Mouse (Mus musculus): ENCODE data around the gene Gm28048. TPM values are rescaled to one million over a fixed set of nuclear protein-coding genes. Genes with fewer than 3 reads are reported as not detected.

The Gm28048 gene
- polyA plus RNA-seq, 1 experiment from 2014 or later, result 9.8 TPM

DNA sequence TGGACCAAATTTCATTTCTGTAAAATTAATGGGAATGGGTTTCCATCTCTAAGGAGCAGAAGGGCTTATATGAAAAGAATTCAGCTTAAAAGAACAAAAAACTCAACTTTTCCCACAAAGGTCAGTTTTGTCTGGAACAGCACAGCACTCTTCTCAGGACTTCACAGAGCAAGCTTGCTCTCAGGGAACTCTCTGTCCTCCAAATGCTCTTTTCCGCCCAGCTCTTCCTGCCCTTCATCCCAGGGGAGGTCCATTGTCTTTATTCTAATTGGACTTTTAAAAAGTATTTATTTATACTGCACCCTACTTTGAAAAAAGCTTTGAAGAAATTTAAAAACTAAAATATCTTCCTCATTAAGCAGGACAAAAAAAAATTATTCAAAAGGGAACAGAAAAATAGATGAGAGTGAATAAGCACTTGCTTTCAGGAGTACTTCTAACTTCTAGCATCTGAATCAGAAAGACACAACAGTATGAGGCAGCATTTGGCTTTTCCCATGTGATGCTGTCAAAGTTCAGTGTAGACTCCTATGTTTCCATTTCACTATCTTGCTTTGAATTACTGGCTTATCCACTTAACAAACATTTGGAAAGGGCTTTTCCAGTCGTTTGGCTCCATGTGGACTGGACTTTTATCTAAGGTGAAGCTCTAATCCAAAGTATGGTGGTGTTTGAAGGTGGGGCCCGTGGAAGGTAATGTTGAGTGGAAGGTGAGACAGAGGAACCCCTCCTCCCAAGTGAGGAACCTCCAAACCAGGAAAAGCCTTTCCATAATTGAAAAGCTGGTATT is 101.3 kb downstream of the Gm28048 start:
- Histone ChIP-seq H3K4me3 (no peak overlapping the region), H3K27me3 (no peaks in the 10 kb centered on the region), H3K9ac (no peak overlapping the region), H3K36me3 (no peaks in the 10 kb centered on the region), H3K4me1 (no peaks in the 10 kb centered on the region), H3K4me2 (no peak overlapping the region), H3K9me3 (no peaks in the 10 kb centered on the region), H3K27ac (no peak overlapping the region)
- ATAC-seq (ENCODE audit: insufficient number of reproducible peaks, low FRiP score, low TSS enrichment, low read depth), result no peak
- WGBS, result 71% methylated on average over 3 of the region's 3 CpGs

DNA sequence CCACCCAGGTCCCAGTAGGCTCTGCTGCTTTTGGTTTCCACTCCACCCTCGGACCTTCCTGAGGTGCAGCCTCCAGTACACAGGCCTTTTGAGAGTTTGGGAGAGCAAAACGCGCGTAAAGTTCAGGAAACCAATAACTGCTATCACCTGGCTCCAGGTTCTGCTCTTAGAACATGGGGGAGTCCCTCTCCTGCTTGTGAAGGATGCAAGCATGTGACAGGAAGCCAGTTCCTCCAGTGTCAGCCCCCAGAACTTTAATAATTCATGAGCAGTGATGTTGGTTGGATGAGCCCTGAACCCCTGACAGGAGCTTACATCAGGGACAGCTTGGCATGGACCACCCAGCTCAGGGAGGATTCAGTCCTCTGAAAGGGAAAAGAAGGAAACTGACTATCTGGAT is 102.2 kb downstream of the Gm28048 start:
- peaks cover 6% of the 10 kb centered on the region for H3K4me1 ChIP-seq
- no peak overlapping the region for H3K4me2 ChIP-seq
- no peak overlapping the region for H3K9ac ChIP-seq
- no peaks in the 10 kb centered on the region for H3K9me3 ChIP-seq
- H3K27me3 ChIP-seq, result no peaks in the 10 kb centered on the region
- no peak for ATAC-seq (ENCODE audit: insufficient number of reproducible peaks, low FRiP score, low TSS enrichment, low read depth)
- H3K4me3 ChIP-seq, result no peak overlapping the region
- WGBS, result 66% methylated on average over 4 of the region's 4 CpGs
- no peak overlapping the region for H3K27ac ChIP-seq
- no peaks in the 10 kb centered on the region for H3K36me3 ChIP-seq

DNA sequence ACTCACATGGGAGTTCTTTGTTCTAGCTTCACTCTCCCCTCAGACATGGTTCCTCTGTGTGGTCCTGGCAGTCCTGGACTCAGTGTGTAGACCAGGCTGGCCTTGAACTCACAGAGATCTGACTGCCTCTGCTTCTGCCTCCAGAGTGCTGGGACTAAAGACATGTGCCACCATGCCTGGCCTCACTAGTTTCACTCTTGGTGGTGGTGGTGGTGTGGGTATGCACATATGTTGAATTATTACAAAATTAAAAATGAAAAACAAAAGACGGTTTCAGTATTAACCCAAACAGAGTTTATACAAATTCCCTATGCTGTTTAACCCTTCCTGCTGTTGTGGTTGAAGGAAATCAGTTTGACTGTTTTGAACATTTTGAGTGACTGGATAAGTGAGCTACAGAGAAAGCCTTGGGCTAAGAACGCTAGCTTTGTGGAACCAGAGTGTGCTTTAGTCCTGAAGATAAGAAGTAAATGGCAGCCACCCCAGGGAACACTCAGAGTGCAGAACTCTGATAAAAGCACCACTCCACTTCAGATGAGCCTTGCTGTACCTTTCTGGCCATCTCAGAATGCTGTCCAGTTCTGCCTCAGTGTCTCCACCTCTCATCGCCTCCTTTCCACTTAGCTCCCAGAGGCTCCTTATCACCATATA is 105.1 kb downstream of the Gm28048 start:
- 82% methylated on average over 3 of the region's 3 CpGs for WGBS
- ATAC-seq (ENCODE audit: insufficient number of reproducible peaks, low FRiP score, low TSS enrichment, low read depth), result no peak
- Histone ChIP-seq H3K27ac (no peak overlapping the region), H3K4me2 (no peak overlapping the region), H3K9me3 (no peaks in the 10 kb centered on the region), H3K27me3 (no peaks in the 10 kb centered on the region), H3K4me3 (no peak overlapping the region), H3K36me3 (no peaks in the 10 kb centered on the region), H3K9ac (no peak overlapping the region), H3K4me1 (peaks cover 22% of the 10 kb centered on the region)

DNA sequence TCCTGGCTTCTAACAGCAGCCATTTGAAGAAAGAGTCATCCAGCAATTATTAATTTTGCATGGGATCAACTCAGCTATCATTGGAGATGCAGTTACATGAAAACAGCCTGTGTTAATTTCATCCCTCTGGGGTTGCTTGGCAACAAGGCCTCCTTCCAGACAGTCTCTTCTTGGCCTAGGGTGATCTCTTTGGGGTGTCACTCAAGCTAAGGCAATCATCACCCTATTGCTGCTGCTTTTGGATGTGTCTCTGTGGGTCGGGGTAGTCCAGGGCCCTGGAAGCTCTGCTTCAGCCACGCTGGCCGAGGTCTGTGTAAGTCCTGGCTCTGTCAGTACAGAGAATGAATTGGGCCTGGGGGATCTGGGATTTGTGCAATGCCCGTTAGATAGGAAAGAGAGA is 106.6 kb downstream of the Gm28048 start:
- Histone ChIP-seq H3K4me2 (no peak overlapping the region), H3K9ac (no peak overlapping the region), H3K4me3 (no peak overlapping the region), H3K27ac (no peak overlapping the region), H3K36me3 (no peaks in the 10 kb centered on the region), H3K4me1 (peaks cover 25% of the 10 kb centered on the region), H3K27me3 (no peaks in the 10 kb centered on the region), H3K9me3 (no peaks in the 10 kb centered on the region)
- 69% methylated on average over 4 of the region's 4 CpGs for WGBS
- ATAC-seq (ENCODE audit: insufficient number of reproducible peaks, low FRiP score, low TSS enrichment, low read depth), result no peak

DNA sequence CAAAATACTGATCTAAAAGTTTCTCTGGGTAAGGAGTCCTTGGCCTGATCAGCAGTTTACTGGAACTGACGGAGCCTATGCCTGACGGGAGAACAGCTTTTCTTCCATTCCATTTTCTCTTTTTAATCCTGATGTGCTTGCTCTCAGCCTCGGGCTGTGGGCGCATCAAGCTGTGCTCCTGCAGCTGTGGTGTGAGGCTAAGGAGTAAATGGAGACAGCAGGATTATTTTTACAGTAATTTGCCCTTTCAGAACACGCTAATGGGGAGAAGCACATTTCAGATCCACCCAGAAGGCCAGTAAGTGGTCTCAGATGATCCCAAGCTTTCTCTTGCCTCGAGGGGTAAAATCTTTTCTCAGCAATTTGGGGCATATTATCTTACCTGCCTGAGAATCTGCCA is 107.1 kb downstream of the Gm28048 start:
- Histone ChIP-seq H3K27me3 (no peaks in the 10 kb centered on the region), H3K4me3 (no peak overlapping the region), H3K9me3 (no peaks in the 10 kb centered on the region), H3K27ac (peak overlapping the region; percentile 7; the same call in 1 of the 2 replicates), H3K4me1 (peaks cover 25% of the 10 kb centered on the region), H3K9ac (no peak overlapping the region), H3K4me2 (no peak overlapping the region), H3K36me3 (no peaks in the 10 kb centered on the region)
- 57% methylated on average over 6 of the region's 6 CpGs for WGBS
- no peak for ATAC-seq (ENCODE audit: insufficient number of reproducible peaks, low FRiP score, low TSS enrichment, low read depth)

DNA sequence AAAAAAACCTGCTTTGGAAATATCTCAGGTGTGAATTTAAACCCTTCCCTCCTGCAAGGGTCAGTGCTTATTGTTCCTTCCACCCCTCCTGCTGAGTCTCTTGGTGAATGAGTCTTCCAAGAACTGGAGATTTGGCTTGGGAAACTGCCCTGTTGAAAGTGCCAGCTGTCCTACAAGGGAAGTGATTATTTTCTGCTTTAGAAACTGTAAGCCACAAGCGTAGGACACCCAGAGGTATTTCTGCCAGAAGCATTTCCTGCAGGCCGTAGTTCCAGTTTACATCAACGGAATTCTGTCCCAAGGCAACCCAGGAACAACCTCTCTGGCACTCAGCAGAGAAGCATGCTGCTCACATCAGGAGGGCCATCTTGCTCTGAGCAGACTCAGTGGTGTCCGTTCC is 108.5 kb downstream of the Gm28048 start:
- Histone ChIP-seq H3K9ac (no peak overlapping the region), H3K4me1 (peaks cover 25% of the 10 kb centered on the region), H3K4me3 (no peak overlapping the region), H3K36me3 (no peaks in the 10 kb centered on the region), H3K27ac (0 out of 2 replicates have a peak overlapping the region, but pooled peaks have one; percentile 38), H3K4me2 (no peak overlapping the region), H3K9me3 (no peaks in the 10 kb centered on the region), H3K27me3 (no peaks in the 10 kb centered on the region)
- WGBS, result 45% methylated on average over 4 of the region's 4 CpGs
- no peak for ATAC-seq (ENCODE audit: insufficient number of reproducible peaks, low FRiP score, low TSS enrichment, low read depth)

DNA sequence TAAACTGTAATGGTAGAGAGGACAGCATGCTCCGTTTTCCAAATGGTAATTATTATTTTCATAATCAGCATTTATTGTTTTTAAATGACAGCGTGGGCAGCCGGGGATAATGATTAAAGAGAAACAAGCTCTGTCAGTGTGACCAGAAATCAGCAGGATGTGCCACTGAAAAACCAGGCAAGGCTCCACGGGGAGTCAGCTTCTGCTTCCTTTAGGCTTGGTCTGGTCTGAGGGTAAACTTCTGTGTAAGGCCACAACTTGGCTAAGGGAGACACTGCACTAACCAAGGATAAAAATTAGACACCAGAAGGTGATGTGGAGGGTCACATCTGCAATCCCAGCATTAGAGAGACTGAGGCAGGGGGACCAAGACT is 109.6 kb downstream of the Gm28048 start:
- H3K9me3 ChIP-seq, result no peaks in the 10 kb centered on the region
- WGBS, result 31% methylated on average over 4 of the region's 4 CpGs
- 0 out of 2 replicates have a peak overlapping the region, but pooled peaks have one; percentile 33 for H3K27ac ChIP-seq
- H3K4me1 ChIP-seq, result peaks cover 25% of the 10 kb centered on the region
- H3K9ac ChIP-seq, result no peak overlapping the region
- no peaks in the 10 kb centered on the region for H3K27me3 ChIP-seq
- ATAC-seq (ENCODE audit: insufficient number of reproducible peaks, low FRiP score, low TSS enrichment, low read depth), result no peak
- H3K4me3 ChIP-seq, result no peak overlapping the region
- H3K36me3 ChIP-seq, result no peaks in the 10 kb centered on the region
- no peak overlapping the region for H3K4me2 ChIP-seq

DNA sequence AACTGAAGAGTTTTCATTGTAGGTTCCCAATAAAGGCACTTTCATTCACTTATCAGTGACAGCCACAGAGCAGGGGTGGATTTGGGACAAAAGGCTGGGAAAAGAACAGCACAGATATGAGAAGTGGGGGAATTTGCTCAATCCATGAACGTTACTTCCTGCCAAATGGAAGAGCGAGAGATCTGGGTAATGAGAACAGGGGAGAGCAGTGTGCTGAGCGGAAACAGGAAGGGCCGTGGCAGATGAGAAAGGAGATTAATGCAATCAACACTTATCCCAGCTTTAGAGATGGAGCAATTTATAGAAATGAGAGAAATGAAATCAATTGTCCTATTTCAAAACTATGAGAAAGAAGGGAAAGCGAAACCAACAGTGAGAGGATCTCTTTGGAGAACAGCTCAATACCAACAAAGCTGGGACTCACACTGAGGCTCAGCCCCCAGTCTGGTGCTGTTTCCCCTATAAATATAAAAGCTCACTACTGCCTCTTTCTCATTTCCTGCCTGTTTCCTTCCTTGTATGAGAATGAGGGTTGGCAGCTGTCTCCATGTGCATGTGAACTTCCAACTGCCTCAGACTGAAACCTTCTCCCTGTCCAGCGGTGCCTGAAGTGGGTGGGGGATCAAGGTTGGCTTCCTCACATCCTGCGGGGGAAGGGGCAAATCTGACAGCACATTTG is 110.1 kb downstream of the Gm28048 start:
- 51% methylated on average over 7 of the region's 7 CpGs for WGBS
- no peaks in the 10 kb centered on the region for H3K36me3 ChIP-seq
- ATAC-seq (ENCODE audit: insufficient number of reproducible peaks, low FRiP score, low TSS enrichment, low read depth), result no peak
- H3K27ac ChIP-seq, result peak overlapping the region; percentile 33; the same call in 1 of the 2 replicates
- no peak overlapping the region for H3K9ac ChIP-seq
- H3K4me2 ChIP-seq, result no peak overlapping the region
- H3K27me3 ChIP-seq, result no peaks in the 10 kb centered on the region
- no peaks in the 10 kb centered on the region for H3K9me3 ChIP-seq
- H3K4me1 ChIP-seq, result peaks cover 25% of the 10 kb centered on the region
- no peak overlapping the region for H3K4me3 ChIP-seq

DNA sequence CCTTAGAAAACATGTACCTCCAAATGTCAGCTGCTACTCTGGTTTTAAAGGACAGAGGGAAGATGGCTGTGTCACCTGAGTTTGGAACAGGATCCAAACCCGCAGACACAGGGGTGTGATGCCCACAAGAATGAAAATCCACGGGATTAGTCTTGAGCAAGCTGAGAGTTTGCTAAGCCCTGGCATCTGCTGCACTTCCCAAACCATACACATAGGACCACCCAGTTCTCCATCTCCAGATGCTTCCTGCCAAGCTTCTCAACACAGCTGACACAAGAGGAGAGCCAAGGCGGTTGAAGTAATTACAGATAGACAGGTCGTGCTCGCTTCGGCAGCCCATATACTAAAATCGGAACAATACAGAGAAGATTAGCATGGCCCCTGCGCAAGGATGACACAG is 113.3 kb downstream of the Gm28048 start:
- no peak overlapping the region for H3K4me3 ChIP-seq
- H3K4me2 ChIP-seq, result no peak overlapping the region
- WGBS, result 81% methylated on average over 8 of the region's 8 CpGs
- no peak for ATAC-seq (ENCODE audit: insufficient number of reproducible peaks, low FRiP score, low TSS enrichment, low read depth)
- no peaks in the 10 kb centered on the region for H3K27me3 ChIP-seq
- no peaks in the 10 kb centered on the region for H3K36me3 ChIP-seq
- H3K9me3 ChIP-seq, result no peaks in the 10 kb centered on the region
- H3K9ac ChIP-seq, result no peak overlapping the region
- H3K27ac ChIP-seq, result no peak overlapping the region
- H3K4me1 ChIP-seq, result peaks cover 12% of the 10 kb centered on the region

DNA sequence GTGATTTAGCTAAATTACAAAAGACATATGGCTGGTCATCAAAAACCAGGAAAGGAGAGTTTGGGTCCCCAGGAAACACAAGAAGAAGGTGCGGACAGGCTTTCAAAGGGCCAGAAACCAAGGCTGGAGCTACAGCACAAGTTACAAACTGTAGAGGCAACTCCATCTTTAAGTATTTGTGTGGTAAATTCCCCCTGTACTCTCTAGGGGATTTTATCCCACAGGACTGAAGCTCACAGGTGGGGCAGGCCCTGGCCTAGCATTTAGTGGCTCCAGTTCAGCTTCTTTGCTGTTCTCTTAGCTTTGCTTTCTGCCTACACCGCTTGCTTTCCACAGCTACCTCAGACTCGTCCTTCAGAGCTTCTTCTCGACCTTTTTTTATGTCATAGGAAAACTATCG is 114.2 kb downstream of the Gm28048 start:
- Histone ChIP-seq H3K36me3 (no peaks in the 10 kb centered on the region), H3K27me3 (no peaks in the 10 kb centered on the region), H3K9ac (no peak overlapping the region), H3K27ac (no peak overlapping the region), H3K4me2 (no peak overlapping the region), H3K9me3 (no peaks in the 10 kb centered on the region), H3K4me1 (peaks cover 8% of the 10 kb centered on the region; the same call in 1 of the 2 replicates), H3K4me3 (no peak overlapping the region)
- no peak for ATAC-seq (ENCODE audit: insufficient number of reproducible peaks, low FRiP score, low TSS enrichment, low read depth)
- 90% methylated on average over 5 of the region's 5 CpGs for WGBS

DNA sequence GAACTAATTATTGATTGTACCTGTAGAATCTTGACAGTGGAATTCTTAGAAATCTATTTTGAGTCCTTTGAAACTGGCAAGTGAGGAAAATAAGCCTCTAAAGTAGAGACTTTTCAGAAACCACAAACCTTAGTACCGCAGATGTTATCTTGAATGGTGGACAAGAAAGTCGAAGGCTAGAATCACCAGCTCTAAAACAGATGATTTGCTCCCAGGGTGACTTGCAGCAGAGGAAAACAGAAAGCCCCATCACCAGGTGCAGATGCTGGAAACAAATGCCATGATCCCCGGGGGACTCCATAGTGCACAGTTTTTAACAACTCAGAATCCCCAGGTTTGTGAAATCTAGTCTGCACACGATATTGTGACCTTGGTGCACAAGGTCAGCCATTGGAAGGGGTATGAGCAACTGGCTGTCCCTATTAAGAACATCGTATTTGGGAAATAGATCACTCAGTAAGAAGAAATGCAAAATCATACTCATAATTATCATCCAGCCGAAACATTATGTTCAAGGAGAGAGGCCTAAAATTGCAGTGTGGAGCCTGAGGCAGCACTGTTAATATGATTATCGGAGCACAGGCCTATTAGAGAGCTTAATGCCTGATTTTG is 116.1 kb downstream of the Gm28048 start:
- Histone ChIP-seq H3K4me3 (no peak overlapping the region), H3K27me3 (no peaks in the 10 kb centered on the region), H3K4me1 (no peaks in the 10 kb centered on the region), H3K9me3 (no peaks in the 10 kb centered on the region), H3K4me2 (no peak overlapping the region), H3K36me3 (no peaks in the 10 kb centered on the region), H3K27ac (no peak overlapping the region), H3K9ac (no peak overlapping the region)
- 80% methylated on average over 7 of the region's 7 CpGs for WGBS
- ATAC-seq (ENCODE audit: insufficient number of reproducible peaks, low FRiP score, low TSS enrichment, low read depth), result no peak

Data from limb, embryonic 15.5 days (tissue).